Mouse (Mus musculus) T-cell, adult 66 days (primary cell): ENCODE measurements around the gene Dctn5. TPM values are rescaled to one million over a fixed set of nuclear protein-coding genes. Genes with fewer than 3 reads are reported as not detected.

ENCODE experiments used
- total RNA-seq, 2 experiments: library from RNA; stranded (reverse); gene quantifications; 3 replicates in 1 of 2; 4 replicates in 1 of 2; pipeline ENCODE4 v1.2.4; 2023

The Dctn5 gene
- 10 to 100 TPM; 78.6 to 82.0 TPM for total RNA-seq

GRCm38 (mm10) chr7:122132497-122133337, at the start of gene Dctn5, which contains the start of gene Palb2:
Dctn5 (plus strand) TSS chr7:122133041.
Palb2 (minus strand) TSS chr7:122132985.

GRCm38 (mm10) chr7:122101747-122102244, 31.0 kb upstream of the Dctn5 start, which contains the start of gene Ndufab1:
Ndufab1 (minus strand) TSS chr7:122101886.

DNA sequence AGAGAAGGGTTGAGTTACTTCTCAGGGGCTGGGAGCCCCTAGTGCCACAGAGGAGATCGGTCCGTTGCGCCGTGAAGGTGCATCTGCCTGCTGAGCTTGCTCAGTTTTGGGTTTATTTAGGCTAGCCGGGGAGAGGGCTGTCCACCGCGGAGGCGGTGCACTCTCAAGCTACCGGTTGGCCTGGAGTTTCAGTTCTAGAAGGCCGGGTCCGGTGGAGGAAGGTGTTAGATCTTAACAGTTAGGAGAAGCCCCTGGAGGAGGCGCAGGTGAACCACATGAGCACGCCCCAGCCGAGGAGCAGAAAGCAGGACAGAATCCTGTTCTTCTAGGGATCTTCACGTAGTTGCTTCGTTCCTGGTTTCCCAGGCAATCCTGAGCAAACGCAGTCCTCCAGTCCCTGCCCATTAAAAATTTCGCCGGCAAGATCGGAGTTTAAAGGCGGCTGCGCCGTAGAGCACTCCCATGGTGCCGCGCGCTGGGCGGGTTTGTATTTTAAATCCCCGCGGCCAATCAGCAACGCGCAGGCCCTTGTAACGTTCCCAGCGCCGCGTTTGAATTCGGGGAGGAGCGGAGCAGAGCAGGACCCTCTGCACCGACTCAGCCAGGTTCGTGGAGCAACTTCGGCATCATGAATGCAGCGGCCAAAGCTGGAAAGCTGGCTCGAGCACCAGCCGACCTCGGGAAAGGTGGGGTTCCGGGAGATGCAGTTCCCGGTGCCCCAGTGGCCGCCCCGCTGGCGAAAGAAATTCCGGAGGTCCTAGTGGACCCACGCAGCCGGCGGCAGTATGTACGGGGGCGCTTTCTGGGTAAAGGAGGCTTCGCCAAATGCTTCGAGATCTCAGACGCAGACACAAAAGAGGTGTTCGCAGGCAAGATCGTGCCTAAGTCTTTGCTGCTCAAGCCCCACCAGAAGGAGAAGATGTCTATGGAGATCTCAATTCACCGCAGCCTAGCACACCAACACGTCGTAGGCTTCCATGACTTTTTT, 26.4 kb downstream of the Dctn5 start, which contains the start of gene Plk1:
TSS of gene Plk1 (plus strand) at position 525 of the 988 bp plus-strand sequence.

GRCm38 (mm10) chr7:122186043-122186442, 53.2 kb downstream of the Dctn5 start, which contains the start of gene Ern2:
Ern2 (minus strand) TSS chr7:122186207.

Other genes with a start within 250 kb of the Dctn5 start
- 10 to 100 TPM; 10.2 to 10.3 TPM for gene Cog7, start 151.3 kb upstream of the Dctn5 start, total RNA-seq
- 10 to 100 TPM; 13.0 to 13.1 TPM for gene Gga2, start 111.8 kb upstream of the Dctn5 start, total RNA-seq
- gene Ubfd1, start 65.9 kb upstream of the Dctn5 start, total RNA-seq = 10 to 100 TPM; 45.8 to 48.6 TPM
- gene Ears2, start 65.8 kb upstream of the Dctn5 start, total RNA-seq = 10 to 100 TPM; 22.5 to 22.6 TPM
- 10 to 100 TPM; 76.2 to 90.1 TPM for gene Ndufab1, start 31.2 kb upstream of the Dctn5 start, total RNA-seq
- gene Palb2, start 56 bp upstream of the Dctn5 start, total RNA-seq = 1 to 10 TPM; 5.9 to 6.1 TPM
- 1 to 10 TPM; 6.9 to 8.6 TPM for gene Plk1, start 26.4 kb downstream of the Dctn5 start, total RNA-seq
- gene Ern2, start 53.2 kb downstream of the Dctn5 start, total RNA-seq = not detected
- 1 to 10 TPM in 1 of 2 experiments, not detected in 1; 2.2 TPM for gene Chp2, start 86.5 kb downstream of the Dctn5 start, total RNA-seq
- 100 to 1,000 TPM; 144 to 145 TPM for gene Prkcb, start 155.7 kb downstream of the Dctn5 start, total RNA-seq